Mouse (Mus musculus) CD4-positive, CD25-positive, alpha-beta regulatory T cell, adult 2 months (primary cell): ENCODE results near the gene 1810065E05Rik.

ENCODE experiments used
- DNase-seq: peaks from one replicate; pipeline ENCODE4 v3.0.0-alpha.2; 2012; ENCODE audit warnings: low read depth, low spot score

The 1810065E05Rik gene

GRCm38 (mm10) chr11:58420815-58421214 lies at the start of gene 1810065E05Rik:
Gene 1810065E05Rik, plus strand, starts transcription at chr11:58421111.
- DNase-seq = no peak

- no peak for DNase-seq
Observed at GRCm38 (mm10) chr11:58377273-58377672, 43.6 kb upstream of the 1810065E05Rik start.

- no peak for DNase-seq
Observed at GRCm38 (mm10) chr11:58377686-58378085, 43.2 kb upstream of the 1810065E05Rik start.

GRCm38 (mm10) chr11:58378763-58379278 lies 42.1 kb upstream of the 1810065E05Rik start, which contains the start of gene Lypd8:
Gene Lypd8, plus strand, starts transcription at chr11:58379043.
- no peak for DNase-seq

- no peak for DNase-seq
Observed at GRCm38 (mm10) chr11:58379516-58379915, 41.4 kb upstream of the 1810065E05Rik start.

GRCm38 (mm10) chr11:58382471-58382870 lies 38.4 kb upstream of the 1810065E05Rik start:
- DNase-seq = no peak

- no peak for DNase-seq
Observed at GRCm38 (mm10) chr11:58399985-58400645, 20.8 kb upstream of the 1810065E05Rik start.

- no peak for DNase-seq
Observed at GRCm38 (mm10) chr11:58400655-58401054, 20.3 kb upstream of the 1810065E05Rik start.

GRCm38 (mm10) chr11:58408066-58408465 lies 12.8 kb upstream of the 1810065E05Rik start:
- no peak for DNase-seq

- DNase-seq = no peak
Observed at GRCm38 (mm10) chr11:58418336-58418735, 2.6 kb upstream of the 1810065E05Rik start.

GRCm38 (mm10) chr11:58432259-58432658 lies 11.3 kb downstream of the 1810065E05Rik start, which contains the start of gene Gm12253:
Gene Gm12253, plus strand, starts transcription at chr11:58432559.
- no peak for DNase-seq

- no peak for DNase-seq
Observed at GRCm38 (mm10) chr11:58437866-58438265, 17.0 kb downstream of the 1810065E05Rik start.

GRCm38 (mm10) chr11:58452759-58453158 lies 31.8 kb downstream of the 1810065E05Rik start, which contains the start of gene Lypd9:
Gene Lypd9, minus strand, starts transcription at chr11:58452923.
- DNase-seq = no peak

GRCm38 (mm10) chr11:58453592-58453991 lies 32.7 kb downstream of the 1810065E05Rik start:
- no peak for DNase-seq

GRCm38 (mm10) chr11:58462170-58462569 lies 41.3 kb downstream of the 1810065E05Rik start, which contains the start of gene Olfr30:
Gene Olfr30, minus strand, starts transcription at chr11:58462270.
- no peak for DNase-seq
